Mouse (Mus musculus): ENCODE results near the gene 1600014C10Rik. TPM values are rescaled to one million over a fixed set of nuclear protein-coding genes. Genes with fewer than 3 reads are reported as not detected.

The 1600014C10Rik gene
- polyA plus RNA-seq (2012; fragmentation: generic; extraction: Trizol): 7.0 TPM
- long read RNA-seq, experiment 1, transcript 1600014C10Rik-205 (3 exons, 3,283 nt): major isoform, 19 of 21 reads
- long read RNA-seq, experiment 1, partial matches to known transcripts: 0 of 21 reads
- long read RNA-seq, experiment 1, other reads (novel, unspliced or antisense): 1 of 21 reads
- long read RNA-seq, experiment 2, transcript 1600014C10Rik-205 (3 exons, 3,283 nt): major isoform, 70 of 78 reads
- long read RNA-seq, experiment 2, partial matches to known transcripts: 1 of 78 reads
- long read RNA-seq, experiment 2, other reads (novel, unspliced or antisense): 2 of 78 reads

GRCm38 (mm10) chr7:38182962-38183687 lies at the start of gene 1600014C10Rik:
TSS of gene 1600014C10Rik (plus strand) at chr7:38183217.
- Histone ChIP-seq H3K4me3 (ENCODE audit: insufficient read depth, poor library complexity, severe bottlenecking) (peak within 1 kb of the TSS; percentile 48), H3K36me3 (ENCODE audit: control insufficient read depth, insufficient read depth) (no peaks in the 10 kb centered on the region), H3ac (ENCODE audit: control insufficient read depth, insufficient read length, low read depth) (peak within 1 kb of the TSS; percentile 67), H3K79me2 (ENCODE audit: control insufficient read depth, insufficient read depth) (no peaks in the 10 kb centered on the region), H3K79me3 (ENCODE audit: low read depth) (no peaks in the 10 kb centered on the region), H3K27me3 (ENCODE audit: control insufficient read depth, insufficient read depth, insufficient read length) (no peaks in the 10 kb centered on the region)
- TF ChIP-seq MYOG (IDR thresholded peaks at IDR 0.05; ENCODE audit: control insufficient read depth, extremely low read depth, insufficient read length) (no peak), MAX (IDR thresholded peaks at IDR 0.05) (no peak), USF1 (IDR thresholded peaks at IDR 0.05; ENCODE audit: low read depth) (no peak), CEBPB (IDR thresholded peaks at IDR 0.05; ENCODE audit: low read depth) (no peak), FOSL1 (IDR thresholded peaks at IDR 0.05; ENCODE audit: insufficient read depth, low read length, poor library complexity, severe bottlenecking) (no peak), MYOD1 (IDR thresholded peaks at IDR 0.05; ENCODE audit: control insufficient read depth, insufficient read length, low read depth) (no peak), CTCF (IDR thresholded peaks at IDR 0.05; ENCODE audit: control insufficient read depth, insufficient read depth, insufficient read length) (no peak)

GRCm38 (mm10) chr7:38134471-38134870 lies 48.5 kb upstream of the 1600014C10Rik start:
- no peak overlapping the region for H3ac ChIP-seq (ENCODE audit: control insufficient read depth, insufficient read length, low read depth)
- TF ChIP-seq MYOG (IDR thresholded peaks at IDR 0.05; ENCODE audit: control insufficient read depth, extremely low read depth, insufficient read length) (no peak), CTCF (IDR thresholded peaks at IDR 0.05; ENCODE audit: control insufficient read depth, insufficient read depth, insufficient read length) (no peak), MYOD1 (IDR thresholded peaks at IDR 0.05; ENCODE audit: control insufficient read depth, insufficient read length, low read depth) (no peak), CEBPB (IDR thresholded peaks at IDR 0.05; ENCODE audit: low read depth) (no peak), FOSL1 (IDR thresholded peaks at IDR 0.05; ENCODE audit: insufficient read depth, low read length, poor library complexity, severe bottlenecking) (no peak), MAX (IDR thresholded peaks at IDR 0.05) (no peak), USF1 (IDR thresholded peaks at IDR 0.05; ENCODE audit: low read depth) (no peak)
- H3K79me3 ChIP-seq (ENCODE audit: low read depth): no peaks in the 10 kb centered on the region
- no peaks in the 10 kb centered on the region for H3K36me3 ChIP-seq (ENCODE audit: control insufficient read depth, insufficient read depth)
- no peaks in the 10 kb centered on the region for H3K27me3 ChIP-seq (ENCODE audit: control insufficient read depth, insufficient read depth, insufficient read length)
- H3K79me2 ChIP-seq (ENCODE audit: control insufficient read depth, insufficient read depth): no peaks in the 10 kb centered on the region
- H3K4me3 ChIP-seq (ENCODE audit: insufficient read depth, poor library complexity, severe bottlenecking): no peak overlapping the region

GRCm38 (mm10) chr7:38140324-38140723 lies 42.7 kb upstream of the 1600014C10Rik start:
- H3K79me2 ChIP-seq (ENCODE audit: control insufficient read depth, insufficient read depth): no peaks in the 10 kb centered on the region
- H3K36me3 ChIP-seq (ENCODE audit: control insufficient read depth, insufficient read depth): no peaks in the 10 kb centered on the region
- no peak overlapping the region for H3ac ChIP-seq (ENCODE audit: control insufficient read depth, insufficient read length, low read depth)
- no peaks in the 10 kb centered on the region for H3K79me3 ChIP-seq (ENCODE audit: low read depth)
- no peaks in the 10 kb centered on the region for H3K27me3 ChIP-seq (ENCODE audit: control insufficient read depth, insufficient read depth, insufficient read length)
- no peak overlapping the region for H3K4me3 ChIP-seq (ENCODE audit: insufficient read depth, poor library complexity, severe bottlenecking)
- TF ChIP-seq MYOG (IDR thresholded peaks at IDR 0.05; ENCODE audit: control insufficient read depth, extremely low read depth, insufficient read length) (no peak), MAX (IDR thresholded peaks at IDR 0.05) (no peak), USF1 (IDR thresholded peaks at IDR 0.05; ENCODE audit: low read depth) (no peak), CTCF (IDR thresholded peaks at IDR 0.05; ENCODE audit: control insufficient read depth, insufficient read depth, insufficient read length) (no peak), MYOD1 (IDR thresholded peaks at IDR 0.05; ENCODE audit: control insufficient read depth, insufficient read length, low read depth) (no peak), FOSL1 (IDR thresholded peaks at IDR 0.05; ENCODE audit: insufficient read depth, low read length, poor library complexity, severe bottlenecking) (no peak), CEBPB (IDR thresholded peaks at IDR 0.05; ENCODE audit: low read depth) (no peak)

- no peaks in the 10 kb centered on the region for H3K27me3 ChIP-seq (ENCODE audit: control insufficient read depth, insufficient read depth, insufficient read length)
- H3K79me3 ChIP-seq (ENCODE audit: low read depth): no peaks in the 10 kb centered on the region
- H3K36me3 ChIP-seq (ENCODE audit: control insufficient read depth, insufficient read depth): no peaks in the 10 kb centered on the region
- no peaks in the 10 kb centered on the region for H3K79me2 ChIP-seq (ENCODE audit: control insufficient read depth, insufficient read depth)
- H3K4me3 ChIP-seq (ENCODE audit: insufficient read depth, poor library complexity, severe bottlenecking): no peak overlapping the region
- no peak for TF ChIP-seq CTCF (IDR thresholded peaks at IDR 0.05; ENCODE audit: control insufficient read depth, insufficient read depth, insufficient read length)
- no peak for TF ChIP-seq MYOD1 (IDR thresholded peaks at IDR 0.05; ENCODE audit: control insufficient read depth, insufficient read length, low read depth)
- no peak for TF ChIP-seq USF1 (IDR thresholded peaks at IDR 0.05; ENCODE audit: low read depth)
- no peak for TF ChIP-seq CEBPB (IDR thresholded peaks at IDR 0.05; ENCODE audit: low read depth)
- no peak for TF ChIP-seq MYOG (IDR thresholded peaks at IDR 0.05; ENCODE audit: control insufficient read depth, extremely low read depth, insufficient read length)
- no peak for TF ChIP-seq MAX (IDR thresholded peaks at IDR 0.05)
- no peak for TF ChIP-seq FOSL1 (IDR thresholded peaks at IDR 0.05; ENCODE audit: insufficient read depth, low read length, poor library complexity, severe bottlenecking)
- no peak overlapping the region for H3ac ChIP-seq (ENCODE audit: control insufficient read depth, insufficient read length, low read depth)
Measured at GRCm38 (mm10) chr7:38141747-38142545, 41.1 kb upstream of the 1600014C10Rik start.

GRCm38 (mm10) chr7:38147477-38147876 lies 35.5 kb upstream of the 1600014C10Rik start:
- no peaks in the 10 kb centered on the region for H3K79me3 ChIP-seq (ENCODE audit: low read depth)
- no peak for TF ChIP-seq MYOD1 (IDR thresholded peaks at IDR 0.05; ENCODE audit: control insufficient read depth, insufficient read length, low read depth)
- H3K4me3 ChIP-seq (ENCODE audit: insufficient read depth, poor library complexity, severe bottlenecking): no peak overlapping the region
- no peak overlapping the region for H3ac ChIP-seq (ENCODE audit: control insufficient read depth, insufficient read length, low read depth)
- H3K79me2 ChIP-seq (ENCODE audit: control insufficient read depth, insufficient read depth): no peaks in the 10 kb centered on the region
- no peaks in the 10 kb centered on the region for H3K36me3 ChIP-seq (ENCODE audit: control insufficient read depth, insufficient read depth)
- peaks cover 3% of the 10 kb centered on the region for H3K27me3 ChIP-seq (ENCODE audit: control insufficient read depth, insufficient read depth, insufficient read length)

All from C2C12 (cell line).